Mouse (Mus musculus): ENCODE results near the gene Zbed4.
"Not testable (repeated sequence)": the region's sequence is repeated elsewhere in the genome, so short reads cannot be mapped to it uniquely, and the experiment has no call there.

The Zbed4 gene

DNA sequence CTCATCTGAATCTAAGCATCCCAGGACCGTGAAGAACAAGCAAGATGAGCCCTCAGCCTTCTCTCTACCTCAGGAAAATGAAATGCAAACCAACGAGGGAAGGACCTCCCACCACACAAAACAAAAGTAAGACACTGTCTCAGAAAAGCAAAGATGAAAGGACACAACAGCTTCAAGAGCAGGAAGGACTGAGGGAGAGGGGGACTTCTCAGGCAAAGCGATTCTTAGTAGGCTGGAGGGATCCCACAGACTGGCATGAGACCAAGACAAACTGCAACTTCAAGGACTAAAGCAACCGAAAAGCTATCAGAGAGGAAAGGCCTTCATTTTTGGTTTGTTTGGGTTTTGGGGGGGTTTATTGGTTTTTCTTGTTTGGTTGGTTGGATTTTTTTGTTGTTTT is 15.3 kb upstream of the Zbed4 start:
- DNase-seq (ENCODE audit: extremely low read depth, insufficient read length, low spot score), result no peak

DNA sequence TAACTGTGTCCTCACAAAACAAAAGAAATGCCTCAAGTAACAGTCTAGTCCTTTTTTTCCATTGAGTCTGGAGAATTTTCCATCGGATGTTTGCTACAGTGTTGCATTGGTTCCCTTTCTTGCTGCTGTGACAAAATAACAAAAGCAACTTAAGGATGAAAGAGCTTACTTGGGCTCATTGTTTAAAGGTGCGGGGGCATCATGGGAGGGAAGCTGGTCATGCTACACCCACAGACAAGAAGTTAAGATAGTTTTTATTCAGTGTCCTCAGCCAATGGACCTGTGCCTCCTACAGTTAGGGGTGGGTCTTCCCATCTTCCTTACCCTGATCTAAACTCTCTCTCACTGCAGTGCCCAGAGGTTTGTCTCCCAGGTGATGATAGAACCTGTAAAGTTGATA is 13.0 kb upstream of the Zbed4 start:
- DNase-seq (ENCODE audit: extremely low read depth, insufficient read length, low spot score), result no peak

DNA sequence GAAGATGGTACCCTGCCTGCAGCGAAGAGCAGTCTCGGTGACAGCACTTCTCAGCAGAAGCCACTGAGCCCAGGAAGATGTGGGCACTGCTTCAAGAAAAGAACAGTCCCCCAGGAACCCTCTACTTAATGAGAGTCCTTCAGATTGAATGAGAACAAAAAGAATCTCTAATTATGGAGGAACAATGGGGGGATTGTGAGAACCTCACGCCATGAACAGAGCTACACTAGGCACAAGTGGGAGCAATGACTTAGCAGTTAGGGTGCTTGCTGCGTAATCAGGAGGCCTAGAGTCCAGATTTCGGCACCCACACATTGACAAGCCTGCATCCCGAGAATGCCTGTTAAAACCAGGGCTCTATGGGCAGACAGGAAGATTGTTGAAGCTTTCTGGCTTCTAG is 10.1 kb upstream of the Zbed4 start:
- DNase-seq (ENCODE audit: extremely low read depth, insufficient read length, low spot score), result no peak

DNA sequence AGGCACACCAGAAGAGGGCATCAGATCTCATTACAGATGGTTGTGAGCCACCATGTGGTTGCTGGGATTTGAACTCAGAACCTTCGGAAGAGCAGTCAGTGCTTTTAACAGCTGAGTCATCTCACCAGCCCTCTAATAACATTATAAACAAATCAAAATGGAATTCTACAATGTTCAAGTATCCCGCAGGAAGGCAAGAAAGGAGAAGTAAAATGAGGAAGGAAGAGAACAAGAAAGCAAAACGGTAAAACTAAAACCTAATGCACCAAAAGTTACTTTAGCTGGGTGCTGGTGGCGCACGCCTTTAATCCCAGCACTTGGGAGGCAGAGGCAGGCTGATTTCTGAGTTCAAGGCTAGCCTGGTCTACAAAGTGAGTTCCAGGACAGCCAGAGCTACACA is 8.1 kb upstream of the Zbed4 start:
- DNase-seq (ENCODE audit: extremely low read depth, insufficient read length, low spot score), result not testable (repeated sequence)

DNA sequence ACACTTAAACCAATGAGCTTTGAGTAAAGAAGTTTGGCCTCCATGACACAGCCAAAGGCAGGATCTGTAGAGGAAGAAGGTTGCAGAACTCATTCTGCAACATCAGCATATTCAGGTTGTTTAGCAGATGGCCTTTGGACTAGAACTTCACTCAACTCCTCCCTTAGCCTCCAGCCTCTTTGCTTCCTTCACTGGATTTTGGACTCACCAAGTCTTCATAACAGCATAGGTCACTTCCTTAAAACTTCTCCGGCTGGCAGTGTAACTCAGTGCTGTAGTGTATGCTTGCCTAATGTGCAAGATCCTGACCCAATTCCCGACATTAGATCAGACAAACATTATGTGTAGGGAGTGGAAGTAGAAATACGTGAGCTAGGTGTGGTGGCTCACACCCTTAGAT is 6.1 kb upstream of the Zbed4 start:
- DNase-seq (ENCODE audit: extremely low read depth, insufficient read length, low spot score), result no peak

DNA sequence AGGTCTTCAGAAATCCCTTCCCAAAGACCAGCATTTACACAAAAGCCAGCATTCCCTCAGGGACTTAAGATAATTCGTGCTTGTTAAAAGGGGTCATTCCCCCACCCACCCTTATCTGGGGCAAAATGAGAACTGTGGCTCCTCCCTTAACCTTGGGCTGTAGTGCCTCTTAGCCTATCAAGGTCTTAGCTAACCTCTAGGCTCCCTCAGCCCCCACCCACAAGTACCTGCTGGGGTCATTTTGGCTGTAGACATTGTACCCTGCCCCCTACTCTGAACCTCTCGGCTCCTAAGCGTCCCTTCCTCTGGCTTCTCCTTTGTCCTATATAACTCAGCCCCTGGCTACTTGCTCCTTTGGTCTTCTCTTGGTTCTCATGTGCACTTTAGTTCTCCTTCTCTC is 5.5 kb upstream of the Zbed4 start:
- no peak for DNase-seq (ENCODE audit: extremely low read depth, insufficient read length, low spot score)

DNA sequence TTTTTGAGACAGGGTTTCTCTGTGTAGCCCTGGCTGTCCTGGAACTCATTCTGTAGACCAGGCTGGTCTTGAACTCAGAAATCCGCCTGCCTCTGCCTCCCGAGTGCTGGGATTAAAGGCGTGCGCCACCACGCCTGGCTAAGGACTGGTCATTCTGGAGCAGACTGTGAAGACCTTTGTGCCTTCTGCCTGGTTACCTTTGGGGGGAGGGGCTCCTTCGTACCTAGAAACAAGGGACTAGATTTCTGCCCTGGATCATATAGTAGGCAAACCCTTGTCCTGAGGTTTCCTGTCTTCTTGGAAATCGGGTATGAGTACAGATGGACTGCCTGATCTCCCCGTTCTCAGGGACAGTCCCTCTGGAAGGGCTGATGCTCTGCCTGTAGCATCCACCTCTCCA is 1.8 kb upstream of the Zbed4 start:
- DNase-seq (ENCODE audit: extremely low read depth, insufficient read length, low spot score), result not testable (repeated sequence)

DNA sequence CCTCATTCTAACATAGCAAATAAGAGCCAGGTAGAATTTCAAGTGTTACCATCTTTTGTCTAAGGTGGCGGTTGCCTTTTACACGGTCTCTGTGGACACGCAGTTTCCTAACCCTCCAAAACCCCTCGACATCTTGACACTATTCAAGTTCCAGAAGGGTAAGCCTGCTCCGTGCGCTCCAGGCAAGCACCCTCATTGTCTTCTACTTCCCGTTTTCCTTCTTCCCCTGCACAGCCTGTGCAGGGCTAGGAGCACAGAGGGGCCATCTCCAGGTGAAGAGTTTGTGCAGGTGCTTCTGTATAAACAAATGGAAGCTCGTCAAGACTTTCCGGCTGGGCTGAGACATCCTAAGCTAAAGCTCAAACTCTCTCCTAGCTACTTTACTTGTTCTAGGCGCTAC is 1.4 kb upstream of the Zbed4 start:
- DNase-seq (ENCODE audit: extremely low read depth, insufficient read length, low spot score), result no peak

DNA sequence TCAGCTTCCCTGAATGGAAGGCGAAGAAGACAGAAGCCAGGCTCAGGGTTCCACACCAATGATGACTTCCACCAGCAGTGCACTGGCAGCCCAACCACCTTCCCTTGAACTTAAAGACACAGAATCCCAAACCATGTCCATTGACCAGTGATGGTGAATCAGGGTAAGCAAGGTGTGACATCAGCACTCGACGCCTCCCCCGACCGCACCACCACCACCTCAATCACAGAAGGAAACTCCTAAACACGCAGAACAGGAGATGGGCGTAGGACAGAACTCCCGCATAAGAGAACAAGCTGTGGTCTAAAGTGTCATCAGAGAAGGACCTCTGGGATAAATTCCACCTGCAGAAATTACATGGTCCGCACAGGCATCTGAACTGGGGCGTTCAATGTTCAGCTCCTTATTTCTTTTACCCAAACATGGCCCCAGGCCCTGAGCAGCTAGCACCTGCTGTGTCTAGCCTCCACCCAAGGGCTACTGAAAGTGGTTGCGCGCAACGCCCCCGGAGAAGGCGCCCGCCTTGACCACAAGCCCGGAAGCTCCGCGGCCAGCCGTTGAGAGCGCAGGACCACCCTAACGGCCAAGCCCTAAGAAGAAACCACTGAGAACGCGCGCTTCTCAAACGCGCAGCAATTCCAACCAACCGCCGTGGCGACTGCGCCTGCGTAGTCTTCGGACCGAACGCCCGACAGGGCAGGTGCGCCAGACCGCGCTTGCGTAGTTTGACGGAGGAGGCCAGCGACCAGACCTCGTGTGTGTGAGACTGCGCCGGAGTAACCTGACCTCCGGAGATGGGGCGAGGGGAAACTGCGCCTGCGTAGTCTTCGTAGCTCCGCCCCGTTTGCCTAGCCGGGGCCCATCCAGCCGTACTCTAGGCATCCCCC is 540 bp upstream of the Zbed4 start:
- DNase-seq (ENCODE audit: extremely low read depth, insufficient read length, low spot score), result peak; percentile 99

DNA sequence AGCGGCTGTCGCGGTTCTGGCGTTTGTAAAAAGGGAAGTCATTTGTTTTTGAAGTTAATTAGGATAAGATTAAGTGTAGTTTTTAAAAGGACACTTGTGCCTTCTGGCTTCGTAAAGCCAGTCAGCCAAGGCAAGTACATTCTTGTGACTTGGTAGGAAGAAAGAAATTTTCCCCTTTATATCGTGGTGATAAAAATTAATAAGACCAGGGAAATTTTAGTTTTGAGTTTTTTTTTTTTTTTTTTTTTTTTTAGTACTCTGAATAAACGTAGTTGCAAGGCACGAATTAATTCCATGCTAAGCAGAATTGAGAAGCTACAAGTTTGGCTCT is 908 bp downstream of the Zbed4 start:
- no peak for DNase-seq (ENCODE audit: extremely low read depth, insufficient read length, low spot score)

DNA sequence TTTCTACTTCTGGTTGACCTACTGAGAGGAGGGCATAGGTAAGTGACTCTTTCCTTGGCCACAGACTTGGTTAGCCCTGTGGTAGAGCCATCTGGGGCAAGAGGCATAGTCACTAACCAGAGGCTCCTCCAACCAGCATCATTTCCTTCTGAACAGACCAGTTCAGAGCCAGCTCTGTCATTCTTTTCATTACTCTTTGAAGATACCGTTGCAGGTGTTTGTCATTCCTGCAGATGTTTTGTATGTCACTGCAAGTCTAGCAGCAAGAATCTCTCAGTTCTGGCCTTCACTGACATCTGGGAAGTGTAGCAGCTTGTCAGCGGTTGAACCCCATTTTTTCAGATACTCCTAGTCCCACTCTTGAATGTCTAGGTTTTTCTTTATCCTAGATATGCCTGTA is 3.4 kb downstream of the Zbed4 start:
- DNase-seq (ENCODE audit: extremely low read depth, insufficient read length, low spot score), result no peak

DNA sequence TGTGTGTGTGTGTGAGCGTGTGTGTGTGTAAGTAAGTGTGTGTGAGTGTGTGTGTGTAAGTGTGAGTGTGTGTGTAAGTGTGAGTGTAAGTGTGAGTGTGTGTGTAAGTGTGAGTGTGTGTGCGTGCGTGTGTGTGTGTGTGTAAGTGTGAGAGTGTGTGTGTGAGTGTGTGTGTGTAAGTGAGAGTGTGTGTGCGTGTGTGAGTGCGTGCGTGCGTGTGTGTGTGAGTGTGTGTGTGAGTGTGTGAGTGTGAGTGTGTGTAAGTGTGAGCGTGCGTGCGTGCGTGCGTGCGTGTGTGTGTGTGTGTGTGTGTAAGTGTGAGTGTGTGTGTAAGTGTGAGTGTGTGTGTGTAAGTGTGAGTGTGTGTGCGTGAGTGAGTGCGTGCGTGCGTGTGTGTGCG is 4.3 kb downstream of the Zbed4 start:
- DNase-seq (ENCODE audit: extremely low read depth, insufficient read length, low spot score), result no peak

DNA sequence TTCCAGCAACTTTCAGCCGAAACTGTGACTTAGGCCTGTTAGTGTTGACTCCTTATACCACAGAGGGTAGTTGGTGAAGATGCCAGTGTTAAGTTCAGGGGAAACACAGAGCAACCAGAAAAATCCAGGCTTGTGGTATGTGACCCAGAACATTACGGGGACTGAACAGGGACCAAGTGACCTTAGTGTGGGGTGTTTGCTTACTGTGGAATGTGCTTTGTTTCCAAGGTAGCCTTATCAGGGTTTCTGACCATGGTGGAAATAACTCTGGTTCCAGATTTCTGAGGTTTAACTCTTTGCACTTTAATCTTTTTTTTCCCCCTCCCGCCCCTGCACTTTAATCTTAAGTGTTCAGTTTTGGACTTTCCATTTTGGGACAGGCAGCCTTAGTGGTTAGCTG is 6.6 kb downstream of the Zbed4 start:
- DNase-seq (ENCODE audit: extremely low read depth, insufficient read length, low spot score), result no peak

DNA sequence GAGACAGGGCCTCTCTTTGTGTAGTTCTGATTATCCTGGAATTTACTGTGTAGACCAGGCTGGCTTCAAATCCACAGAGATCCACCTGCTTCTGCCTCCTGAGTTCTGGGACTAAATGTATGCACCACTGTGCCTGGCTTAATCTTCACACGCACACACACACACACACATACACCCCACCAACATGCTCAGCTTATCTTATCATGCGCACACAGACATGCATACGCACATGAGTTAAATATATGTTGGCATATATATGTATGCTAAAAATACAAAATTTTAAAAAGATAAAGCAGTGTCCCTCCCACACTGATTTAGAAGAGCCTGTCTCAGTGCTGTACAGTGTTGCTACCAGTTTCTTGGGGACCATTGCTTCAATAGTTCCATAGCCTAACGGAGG is 10.1 kb downstream of the Zbed4 start:
- DNase-seq (ENCODE audit: extremely low read depth, insufficient read length, low spot score), result no peak

DNA sequence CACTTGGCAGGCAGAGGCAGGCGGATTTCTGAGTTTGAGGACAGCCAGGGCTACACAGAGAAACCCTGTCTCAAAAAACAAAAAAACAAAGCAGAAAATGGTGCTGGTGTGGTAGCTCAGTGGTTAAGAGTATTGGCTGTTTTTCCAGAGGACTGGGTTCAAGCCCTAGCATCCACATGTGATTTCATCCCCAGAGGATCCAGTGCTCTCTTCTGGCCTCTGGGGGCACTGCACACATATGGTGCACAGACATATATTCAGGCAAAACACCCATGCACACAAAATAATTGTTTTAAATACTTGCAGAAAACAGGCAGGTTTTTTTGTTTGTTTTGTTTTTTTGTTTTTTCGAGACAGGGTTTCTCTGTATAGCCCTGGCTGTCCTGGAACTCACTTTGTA is 14.7 kb downstream of the Zbed4 start:
- not testable (repeated sequence) for DNase-seq (ENCODE audit: extremely low read depth, insufficient read length, low spot score)

DNA sequence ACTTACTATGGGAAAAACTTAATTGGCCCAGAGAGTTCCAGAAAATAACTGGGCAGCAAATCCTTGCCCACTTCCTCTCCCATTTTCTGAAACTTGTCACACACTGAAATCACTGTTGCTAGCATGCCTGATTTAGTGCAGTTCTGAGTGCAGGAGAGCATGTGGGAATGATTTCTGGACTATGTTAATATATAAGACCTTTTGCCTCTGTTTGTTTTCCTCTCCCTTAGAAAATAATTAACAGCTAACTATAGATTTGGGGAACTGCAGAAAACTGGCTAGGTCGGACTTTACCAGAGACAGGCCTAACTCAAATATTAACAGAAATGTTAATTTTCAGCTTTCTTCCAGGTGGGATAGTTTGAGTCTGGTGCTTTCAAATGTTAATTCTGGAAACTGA is 17.1 kb downstream of the Zbed4 start:
- no peak for DNase-seq (ENCODE audit: extremely low read depth, insufficient read length, low spot score)

DNA sequence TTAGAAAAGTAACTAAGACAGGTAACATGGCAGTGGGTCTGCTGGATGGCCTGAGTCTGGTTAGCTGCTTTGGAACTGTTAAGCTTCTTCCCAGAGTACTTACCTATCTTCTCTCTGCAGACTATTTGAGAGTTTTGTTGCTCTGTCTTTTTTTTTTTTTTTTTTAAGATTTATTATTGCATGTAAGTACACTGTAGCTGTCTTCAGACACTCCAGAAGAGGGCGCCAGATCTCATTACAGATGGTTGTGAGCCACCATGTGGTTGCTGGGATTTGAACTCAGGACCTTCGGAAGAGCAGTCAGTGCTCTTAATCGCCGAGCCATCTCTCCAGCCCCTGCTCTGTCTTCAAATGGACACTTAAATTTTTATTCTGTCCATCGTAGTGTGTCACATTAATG is 23.2 kb downstream of the Zbed4 start:
- DNase-seq (ENCODE audit: extremely low read depth, insufficient read length, low spot score), result not testable (repeated sequence)

DNA sequence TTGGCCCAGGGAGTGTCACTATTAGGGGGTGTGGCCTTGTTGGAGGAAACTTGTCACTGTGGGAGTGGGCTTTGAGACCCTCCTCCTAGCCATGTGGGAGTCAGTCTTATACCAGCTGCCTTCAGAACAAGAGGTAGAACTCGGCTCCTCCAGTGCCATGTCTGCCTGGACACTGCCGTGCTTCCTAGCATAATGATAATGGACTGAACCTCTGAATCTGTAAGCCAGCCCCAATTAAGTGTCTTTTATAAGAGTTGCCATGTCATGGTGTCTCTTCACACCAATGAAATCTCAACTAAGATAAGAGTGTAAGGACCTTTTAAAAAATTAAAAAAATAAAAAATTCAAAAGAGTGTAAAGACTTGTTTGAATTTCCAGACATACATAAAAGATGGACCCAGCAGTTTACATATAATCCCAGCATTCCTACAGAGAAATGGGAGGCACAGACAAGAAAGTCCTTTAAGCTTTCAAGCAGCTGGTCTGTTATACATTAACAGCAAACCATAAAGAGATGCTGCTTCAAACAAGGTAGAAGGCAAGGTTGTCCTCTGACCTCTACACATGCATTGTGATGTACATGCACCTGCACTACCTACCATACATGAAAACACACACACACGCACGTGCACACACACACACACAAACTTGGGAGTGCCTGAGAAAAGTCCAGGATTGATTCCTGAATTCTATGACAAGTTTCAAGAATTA is 40.8 kb downstream of the Zbed4 start:
- no peak for DNase-seq (ENCODE audit: extremely low read depth, insufficient read length, low spot score)

DNA sequence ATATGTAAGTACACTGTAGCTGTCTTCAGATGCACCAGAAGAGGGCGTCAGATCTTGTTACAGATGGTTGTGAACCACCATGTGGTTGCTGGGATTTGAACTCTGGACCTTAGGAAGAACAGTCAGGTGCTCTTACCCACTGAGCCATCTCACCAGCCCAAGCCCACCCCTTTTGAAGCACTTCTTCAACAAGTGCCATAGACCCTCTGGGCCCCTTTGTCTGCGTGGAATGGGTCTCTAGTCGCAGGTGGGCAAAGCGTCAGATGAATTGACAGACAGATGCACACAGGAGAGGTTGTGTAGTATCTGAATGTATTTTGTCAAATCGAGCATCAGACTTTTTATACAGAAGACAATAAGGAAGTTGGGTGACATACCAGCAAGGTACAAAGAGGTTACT is 43.3 kb downstream of the Zbed4 start:
- not testable (repeated sequence) for DNase-seq (ENCODE audit: extremely low read depth, insufficient read length, low spot score)

DNA sequence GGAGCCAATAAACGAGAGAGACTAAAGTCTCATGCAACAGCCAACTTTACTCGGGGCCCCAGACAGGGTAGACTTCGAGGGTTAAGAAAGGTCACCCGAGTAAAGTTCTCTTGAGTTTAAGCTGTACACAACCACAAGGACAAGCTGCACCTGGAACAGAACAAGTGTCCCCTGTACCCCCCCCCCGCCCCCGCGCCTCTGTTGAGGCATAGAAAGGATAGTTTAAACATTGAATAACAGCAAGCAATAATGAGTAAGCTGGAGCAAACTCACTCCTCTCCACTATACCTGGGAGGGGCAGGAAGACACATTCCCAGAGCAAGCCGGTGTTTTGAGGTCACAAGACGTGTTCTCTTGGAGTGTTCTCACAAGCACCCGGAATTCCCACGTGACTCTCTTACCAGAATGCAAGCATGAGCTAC is 48.5 kb downstream of the Zbed4 start:
- DNase-seq (ENCODE audit: extremely low read depth, insufficient read length, low spot score), result no peak

DNA sequence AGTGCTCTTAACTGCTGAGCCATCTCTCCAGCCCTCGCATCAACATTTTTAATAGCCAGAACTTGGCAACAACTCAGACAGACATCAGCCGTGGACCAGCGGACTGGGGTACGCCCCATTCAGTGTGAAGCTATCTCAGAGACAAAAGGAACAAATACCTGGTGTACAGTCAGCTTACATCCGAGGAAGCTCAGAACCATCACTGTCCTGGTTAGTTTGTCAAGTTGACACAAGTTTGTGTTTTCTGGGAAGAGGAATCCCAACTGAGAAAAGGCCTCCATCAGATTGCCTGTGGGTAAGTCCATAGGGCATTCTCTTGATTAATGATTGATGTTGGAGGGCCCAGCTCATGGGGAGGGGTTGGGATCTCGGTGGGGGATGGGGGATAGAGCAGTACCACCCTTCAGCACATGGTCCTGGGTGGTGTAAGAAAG is 49.5 kb downstream of the Zbed4 start:
- no peak for DNase-seq (ENCODE audit: extremely low read depth, insufficient read length, low spot score)

DNA sequence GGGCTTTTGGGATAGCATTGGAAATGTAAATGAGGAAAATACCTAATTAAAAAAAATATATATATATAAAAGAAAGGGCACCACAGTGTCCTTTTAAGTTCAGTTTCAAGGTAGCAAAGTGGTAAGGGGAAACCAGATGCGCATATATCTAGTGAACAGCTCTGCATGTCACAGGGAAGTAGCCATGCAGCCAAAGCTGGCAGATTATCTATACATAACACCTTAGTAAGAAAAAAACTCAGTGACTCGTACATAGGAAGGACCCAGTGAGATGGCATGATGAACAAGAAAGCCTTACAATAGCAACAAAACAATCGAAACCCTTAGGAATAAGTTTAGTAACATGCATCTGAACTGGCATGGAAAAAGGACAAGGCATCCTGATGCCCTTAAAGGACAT is 50.4 kb downstream of the Zbed4 start:
- no peak for DNase-seq (ENCODE audit: extremely low read depth, insufficient read length, low spot score)

Data from 3134 (cell line).